9 mouse cellular contexts compared by ENCODE assay signal in genomic region chr17:71811070-71811469, GRCm38 (mm10). TPM values are rescaled to one million over a fixed set of nuclear protein-coding genes. Genes with fewer than 3 reads are reported as not detected.
DNase-seq lines count a peak whose midpoint lies in the region; ATAC-seq lines count a peak whose summit lies in the region.
"Had no signal": no experiment of that assay in that cellular context is flagged by ENCODE, and none has a peak within 500 bp of the region (broad histone marks: within the 10 kb centered on the region; RNA-seq: fewer than 3 reads in every experiment).

No protein-coding gene starts in this region.

- no peaks in the 10 kb centered on the region for H3K9me3 ChIP-seq in limb, embryonic 13.5 days
- H3K9me3 ChIP-seq in limb, embryonic 10.5 days (replicated peaks), result no peaks in the 10 kb centered on the region
- no peaks in the 10 kb centered on the region for H3K9me3 ChIP-seq in embryonic facial prominence, embryonic 14.5 days (ENCODE audit: control insufficient read depth, low read length)
- no peaks in the 10 kb centered on the region for H3K9me3 ChIP-seq in kidney, embryonic 16.5 days (ENCODE audit: low read length)

- no peaks in the 10 kb centered on the region for H3K4me1 ChIP-seq in limb, embryonic 13.5 days
- H3K4me1 ChIP-seq in limb, embryonic 10.5 days, result no peaks in the 10 kb centered on the region
- H3K4me1 ChIP-seq in embryonic facial prominence, embryonic 14.5 days (ENCODE audit: control insufficient read depth, insufficient read depth, low read length), result no peaks in the 10 kb centered on the region
- peaks cover 9% of the 10 kb centered on the region; the same call in 1 of the 2 replicates for H3K4me1 ChIP-seq in kidney, embryonic 16.5 days (ENCODE audit: insufficient read depth, low read length)

- H3K4me2 ChIP-seq in limb, embryonic 13.5 days (replicated peaks), result no peak overlapping the region
- no peak overlapping the region for H3K4me2 ChIP-seq in embryonic facial prominence, embryonic 14.5 days (ENCODE audit: low read depth, low read length)
- H3K4me2 ChIP-seq in kidney, embryonic 16.5 days (replicated peaks; ENCODE audit: low read depth, low read length), result no peak overlapping the region

- no peak overlapping the region for H3K9ac ChIP-seq in limb, embryonic 13.5 days
- H3K9ac ChIP-seq in embryonic facial prominence, embryonic 14.5 days (ENCODE audit: low read depth, low read length), result no peak overlapping the region
- H3K9ac ChIP-seq in kidney, embryonic 16.5 days (replicated peaks; ENCODE audit: low read length), result no peak overlapping the region

- no peak overlapping the region for H3K4me3 ChIP-seq in limb, embryonic 13.5 days
- H3K4me3 ChIP-seq in limb, embryonic 10.5 days, result no peak overlapping the region
- H3K4me3 ChIP-seq in embryonic facial prominence, embryonic 14.5 days (ENCODE audit: low read depth, low read length), result no peak overlapping the region
- H3K4me3 ChIP-seq in kidney, embryonic 16.5 days (ENCODE audit: low read length), result no peak overlapping the region

- H3K27ac ChIP-seq in limb, embryonic 13.5 days, result no peak overlapping the region
- H3K27ac ChIP-seq in limb, embryonic 10.5 days, result no peak overlapping the region
- no peak overlapping the region for H3K27ac ChIP-seq in embryonic facial prominence, embryonic 14.5 days (replicated peaks; ENCODE audit: low read depth, low read length)
- peak overlapping the region; percentile 17; the same call in 1 of the 2 replicates for H3K27ac ChIP-seq in kidney, embryonic 16.5 days (ENCODE audit: low read length)

- H3K36me3 ChIP-seq in limb, embryonic 13.5 days, result peaks cover 19% of the 10 kb centered on the region
- H3K36me3 ChIP-seq in limb, embryonic 10.5 days, result no peaks in the 10 kb centered on the region
- no peaks in the 10 kb centered on the region; the same call in 1 of the 2 replicates for H3K36me3 ChIP-seq in embryonic facial prominence, embryonic 14.5 days (ENCODE audit: control insufficient read depth, insufficient read depth, low read length)
- peaks cover 2% of the 10 kb centered on the region; the same call in 1 of the 2 replicates for H3K36me3 ChIP-seq in kidney, embryonic 16.5 days (ENCODE audit: insufficient read depth, low read length)

- 72% methylated on average over 8 of the region's 8 CpGs for WGBS in limb, embryonic 13.5 days
- WGBS in limb, embryonic 10.5 days, result 79% methylated on average over 8 of the region's 8 CpGs
- WGBS in embryonic facial prominence, embryonic 14.5 days, result 50% methylated on average over 8 of the region's 8 CpGs
- WGBS in kidney, embryonic 16.5 days, result 18% methylated on average over 8 of the region's 8 CpGs

- H3K27me3 ChIP-seq in limb, embryonic 13.5 days, result no peaks in the 10 kb centered on the region
- H3K27me3 ChIP-seq in limb, embryonic 10.5 days (ENCODE audit: low read depth, poor library complexity, severe bottlenecking), result no peaks in the 10 kb centered on the region
- no peaks in the 10 kb centered on the region for H3K27me3 ChIP-seq in embryonic facial prominence, embryonic 14.5 days (replicated peaks; ENCODE audit: control insufficient read depth, insufficient read depth, low read length)
- no peaks in the 10 kb centered on the region for H3K27me3 ChIP-seq in kidney, embryonic 16.5 days (ENCODE audit: insufficient read depth, low read length)

- DNase-seq in adrenal gland, postnatal 14 days, result peak; percentile 10
- no peak for DNase-seq in adrenal gland, postnatal 4 days (ENCODE audit: low spot score in 2 of 2)
- no peak for DNase-seq in limb, embryonic 10.5 days (ENCODE audit: low spot score)
- no peak for DNase-seq in embryonic facial prominence, embryonic 14.5 days (ENCODE audit: low spot score)
- no peak for DNase-seq in embryo, embryonic 10.5 days (ENCODE audit: low spot score)

- ATAC-seq in limb, embryonic 13.5 days (ENCODE audit: low FRiP score, low read depth), result peak; percentile 36; the same call in 1 of the 2 replicates
- peak; percentile 75 for ATAC-seq in embryonic facial prominence, embryonic 14.5 days (ENCODE audit: low read depth)
- peak; percentile 90 for ATAC-seq in kidney, embryonic 16.5 days (ENCODE audit: low FRiP score, low TSS enrichment)
- ATAC-seq in erythroblast, adult 5-6 weeks (replicated peaks; ENCODE audit: low FRiP score, poor library complexity, severe bottlenecking), result no peak

RNA-seq across cellular contexts. Expression of gene Clip4, which starts 42.8 kb away (rescaled TPM):
- 13.0 and 15.8 TPM in 2 replicates for total RNA-seq in adrenal gland, postnatal 14 days (2021)
- 10 to 100 TPM; 21.9 to 26.4 TPM for total RNA-seq in adrenal gland, postnatal 4 days (2021)
- polyA plus RNA-seq in limb, embryonic 13.5 days (2015; fragmentation: Nextera tagmentation; extraction: Ambion mirVana), result 6.0 and 7.5 TPM in 2 replicates
- 2.0 and 2.3 TPM in 2 replicates for polyA plus RNA-seq in limb, embryonic 10.5 days (2016; fragmentation: Nextera tagmentation; extraction: Ambion mirVana)
- 13.0 and 15.3 TPM in 2 replicates for polyA plus RNA-seq in embryonic facial prominence, embryonic 14.5 days (2014; fragmentation: Nextera tagmentation; extraction: Ambion mirVana)
- 4.7 and 4.9 TPM in 2 replicates for polyA plus RNA-seq in kidney, embryonic 16.5 days (2015; fragmentation: Nextera tagmentation; extraction: Ambion mirVana)
- not detected in 2 replicates for total RNA-seq in erythroblast, adult 5-6 weeks (2015; ENCODE audit: low replicate concordance)
- total RNA-seq in erythroblast, adult 5-6 weeks (2017; ENCODE audit: low replicate concordance), result not detected in 2 replicates

RNA-seq across cellular contexts. Expression of gene Pcare, which starts 58.4 kb away (rescaled TPM):
- total RNA-seq in adrenal gland, postnatal 14 days (2021), result not detected in 2 replicates
- not detected for total RNA-seq in adrenal gland, postnatal 4 days (2021)
- polyA plus RNA-seq in limb, embryonic 13.5 days (2015; fragmentation: Nextera tagmentation; extraction: Ambion mirVana), result not detected in 2 replicates
- polyA plus RNA-seq in limb, embryonic 10.5 days (2016; fragmentation: Nextera tagmentation; extraction: Ambion mirVana), result not detected in 2 replicates
- not detected in 2 replicates for polyA plus RNA-seq in embryonic facial prominence, embryonic 14.5 days (2014; fragmentation: Nextera tagmentation; extraction: Ambion mirVana)
- polyA plus RNA-seq in kidney, embryonic 16.5 days (2015; fragmentation: Nextera tagmentation; extraction: Ambion mirVana), result 0.04 TPM in 1 of 2 replicates, not detected in the other
- not detected in 2 replicates for total RNA-seq in erythroblast, adult 5-6 weeks (2015; ENCODE audit: low replicate concordance)
- 0.14 TPM in 1 of 2 replicates, not detected in the other for total RNA-seq in erythroblast, adult 5-6 weeks (2017; ENCODE audit: low replicate concordance)
- total RNA-seq: megakaryocyte, adult 5-6 weeks had no signal
